Mouse (Mus musculus) midbrain, embryonic 14.5 days (tissue): Measurements from ENCODE around the gene Rnase11. TPM values are rescaled to one million over a fixed set of nuclear protein-coding genes. Genes with fewer than 3 reads are reported as not detected.

Experiments
- ATAC-seq: fragments of 200-750 bp; cut with Nextera tagmentation; 2 replicates; pipeline ENCODE4 v1.8.0; 2017; ENCODE audit warnings: moderate number of reproducible peaks, moderate library complexity; ENCODE audit not compliant: low FRiP score, low TSS enrichment
- DNase-seq: peaks from one replicate; pipeline ENCODE4 v3.0.0-alpha.2; 2015
- H3K27ac ChIP-seq: fragments of 300-500 bp; sonication (generic); replicated peaks from 2 replicates; pipeline ENCODE4 v1.5.1; 2014; ENCODE audit warnings: mild to moderate bottlenecking, low read depth, low read length, moderate library complexity
- H3K27me3 ChIP-seq: fragments of 300-500 bp; sonication (generic); 2 replicates; pipeline ENCODE4 v1.6.1; 2014; ENCODE audit warnings: low read length, control low read depth, mixed read lengths; ENCODE audit not compliant: control insufficient read depth, insufficient read depth
- H3K36me3 ChIP-seq: fragments of 300-500 bp; sonication (generic); 2 replicates; pipeline ENCODE4 v1.6.1; 2014; ENCODE audit warnings: low read length, control low read depth; ENCODE audit not compliant: control insufficient read depth, insufficient read depth
- H3K4me1 ChIP-seq: fragments of 300-500 bp; sonication (generic); 2 replicates; pipeline ENCODE4 v1.6.1; 2014; ENCODE audit warnings: mild to moderate bottlenecking, antibody characterized with exemption, low read length, control low read depth; ENCODE audit not compliant: control insufficient read depth, insufficient read depth
- H3K4me2 ChIP-seq: fragments of 300-500 bp; sonication (generic); 2 replicates; pipeline ENCODE4 v1.6.1; 2014; ENCODE audit warnings: mild to moderate bottlenecking, low read length, moderate library complexity
- H3K4me3 ChIP-seq: fragments of 300-500 bp; sonication (generic); replicated peaks from 2 replicates; pipeline ENCODE4 v1.5.1; 2014; ENCODE audit warnings: low read depth, low read length
- H3K9ac ChIP-seq: fragments of 300-500 bp; sonication (generic); replicated peaks from 2 replicates; pipeline ENCODE4 v1.6.1; 2014; ENCODE audit warnings: mild to moderate bottlenecking, low read length, moderate library complexity
- H3K9me3 ChIP-seq: fragments of 300-500 bp; sonication (generic); 2 replicates; pipeline ENCODE4 v1.6.1; 2016; ENCODE audit warnings: low read length, control low read depth, mixed read lengths; ENCODE audit not compliant: control insufficient read depth
- WGBS: fragments of 180-500 bp; shearing (Covaris S2); extraction: QIAGEN DNeasy Blood & Tissue Kit; methylation state at CpG from one replicate; pipeline ENCODE4 v1.1.7; 2014; 5-methylcytosine and 5-hydroxymethylcytosine counted together
- polyA plus RNA-seq: library from polyadenylated mRNA; unstranded; fragments of >200 nt; fragmentation: Nextera tagmentation; extraction: Ambion mirVana; gene quantifications from 2 replicates; pipeline ENCODE4 v1.2.1, GENCODE M21; 2014

Gene Rnase11
- polyA plus RNA-seq, 1 experiment from 2014 or later = not detected

- Histone ChIP-seq H3K27me3 (peaks cover 15% of the 10 kb centered on the region), H3K27ac (no peak overlapping the region), H3K36me3 (no peaks in the 10 kb centered on the region), H3K9me3 (no peaks in the 10 kb centered on the region), H3K4me2 (no peak overlapping the region), H3K4me3 (no peak overlapping the region), H3K4me1 (0 out of 2 replicates have a peak, but pooled peaks cover 10% of the 10 kb centered on the region), H3K9ac (no peak overlapping the region)
- no peak for DNase-seq
- 86% methylated on average over 2 of the region's 2 CpGs for WGBS
- no peak for ATAC-seq
Observed at GRCm38 (mm10) chr14:51085086-51085485, 35.1 kb upstream of the Rnase11 start.

- Histone ChIP-seq H3K36me3 (no peaks in the 10 kb centered on the region), H3K27ac (no peak overlapping the region), H3K27me3 (peaks cover 15% of the 10 kb centered on the region), H3K4me3 (peak overlapping the region; percentile 43), H3K4me2 (peak overlapping the region; percentile 69), H3K9ac (no peak overlapping the region; the same call in 1 of the 2 replicates), H3K9me3 (no peaks in the 10 kb centered on the region), H3K4me1 (0 out of 2 replicates have a peak, but pooled peaks cover 10% of the 10 kb centered on the region)
- no peak for DNase-seq
- 13% methylated on average over 7 of the region's 7 CpGs for WGBS
- ATAC-seq = no peak
Observed at GRCm38 (mm10) chr14:51083805-51084204, 33.8 kb upstream of the Rnase11 start.

GRCm38 (mm10) chr14:51082599-51083581 is 32.9 kb upstream of the Rnase11 start:
- 0 out of 2 replicates have a peak, but pooled peaks cover 10% of the 10 kb centered on the region for H3K4me1 ChIP-seq
- H3K9me3 ChIP-seq = no peaks in the 10 kb centered on the region
- ATAC-seq (peak; percentile 78), DNase-seq (peak; percentile 69)
- peak overlapping the region; percentile 43 for H3K4me3 ChIP-seq
- 3% methylated on average over 39 of the region's 40 CpGs for WGBS
- peaks cover 15% of the 10 kb centered on the region for H3K27me3 ChIP-seq
- H3K36me3 ChIP-seq = no peaks in the 10 kb centered on the region
- H3K4me2 ChIP-seq = peak overlapping the region; percentile 69
- H3K27ac ChIP-seq = no peak overlapping the region
- peak overlapping the region; percentile 48 for H3K9ac ChIP-seq

GRCm38 (mm10) chr14:51081035-51081434 is 31.1 kb upstream of the Rnase11 start:
- Histone ChIP-seq H3K4me3 (no peak overlapping the region), H3K4me2 (no peak overlapping the region), H3K9me3 (no peaks in the 10 kb centered on the region), H3K27ac (no peak overlapping the region), H3K4me1 (0 out of 2 replicates have a peak, but pooled peaks cover 10% of the 10 kb centered on the region), H3K27me3 (peaks cover 15% of the 10 kb centered on the region), H3K36me3 (no peaks in the 10 kb centered on the region), H3K9ac (no peak overlapping the region)
- DNase-seq (no peak), ATAC-seq (no peak)
- 89% methylated on average over 2 of the region's 2 CpGs for WGBS

GRCm38 (mm10) chr14:51079180-51079579 is 29.2 kb upstream of the Rnase11 start:
- H3K27me3 ChIP-seq = peaks cover 11% of the 10 kb centered on the region
- H3K36me3 ChIP-seq = no peaks in the 10 kb centered on the region
- no peak overlapping the region for H3K27ac ChIP-seq
- H3K4me1 ChIP-seq = 0 out of 2 replicates have a peak, but pooled peaks cover 10% of the 10 kb centered on the region
- no peak overlapping the region for H3K9ac ChIP-seq
- DNase-seq (no peak), ATAC-seq (no peak)
- 94% methylated on average over 1 of the region's 1 CpGs for WGBS
- no peaks in the 10 kb centered on the region for H3K9me3 ChIP-seq
- no peak overlapping the region for H3K4me2 ChIP-seq
- no peak overlapping the region for H3K4me3 ChIP-seq

- no peak for DNase-seq
- Histone ChIP-seq H3K9me3 (no peaks in the 10 kb centered on the region), H3K27me3 (no peaks in the 10 kb centered on the region), H3K4me1 (no peaks in the 10 kb centered on the region), H3K9ac (no peak within 1 kb of the TSS), H3K4me3 (no peak within 1 kb of the TSS), H3K27ac (no peak within 1 kb of the TSS), H3K4me2 (no peak within 1 kb of the TSS), H3K36me3 (no peaks in the 10 kb centered on the region)
- ATAC-seq = no peak
- WGBS = 87% methylated on average over 3 of the region's 3 CpGs
Observed at GRCm38 (mm10) chr14:51074335-51074734, 24.4 kb upstream of the Rnase11 start, which contains the start of gene Olfr750. Gene Olfr750, minus strand, starts transcription at chr14:51074435.

GRCm38 (mm10) chr14:51069617-51070016 is 19.7 kb upstream of the Rnase11 start:
- ATAC-seq = no peak
- peaks cover 6% of the 10 kb centered on the region for H3K4me1 ChIP-seq
- WGBS = 94% methylated on average over 2 of the region's 2 CpGs
- peak; percentile 36 for DNase-seq
- H3K9me3 ChIP-seq = no peaks in the 10 kb centered on the region
- no peak overlapping the region for H3K9ac ChIP-seq
- no peaks in the 10 kb centered on the region for H3K27me3 ChIP-seq
- no peak overlapping the region for H3K4me3 ChIP-seq
- no peaks in the 10 kb centered on the region for H3K36me3 ChIP-seq
- H3K4me2 ChIP-seq = no peak overlapping the region
- no peak overlapping the region for H3K27ac ChIP-seq

GRCm38 (mm10) chr14:51068956-51069355 is 19.0 kb upstream of the Rnase11 start:
- Histone ChIP-seq H3K4me1 (peaks cover 6% of the 10 kb centered on the region), H3K4me2 (no peak overlapping the region), H3K9me3 (no peaks in the 10 kb centered on the region), H3K4me3 (no peak overlapping the region), H3K9ac (no peak overlapping the region), H3K27me3 (no peaks in the 10 kb centered on the region), H3K36me3 (no peaks in the 10 kb centered on the region), H3K27ac (no peak overlapping the region)
- WGBS = 92% methylated on average over 5 of the region's 5 CpGs
- DNase-seq (no peak), ATAC-seq (no peak)
